Mouse (Mus musculus): Measurements from ENCODE around the gene Ttc28.

Gene Ttc28

GRCm38 (mm10) chr5:111098516-111099274, 219.1 kb downstream of the Ttc28 start:
- no peak for DNase-seq (ENCODE audit: low read depth)

- DNase-seq (ENCODE audit: low read depth), result no peak
Observed at GRCm38 (mm10) chr5:111100585-111100984, 221.0 kb downstream of the Ttc28 start.

- no peak for DNase-seq (ENCODE audit: low read depth)
Observed at GRCm38 (mm10) chr5:111101383-111101932, 221.9 kb downstream of the Ttc28 start.

- DNase-seq (ENCODE audit: low read depth), result no peak
Observed at GRCm38 (mm10) chr5:111104801-111105200, 225.2 kb downstream of the Ttc28 start.

GRCm38 (mm10) chr5:111111378-111111777, 231.8 kb downstream of the Ttc28 start:
- DNase-seq (ENCODE audit: low read depth), result no peak

GRCm38 (mm10) chr5:111113183-111113582, 233.6 kb downstream of the Ttc28 start:
- DNase-seq (ENCODE audit: low read depth), result no peak

GRCm38 (mm10) chr5:111113694-111114375, 234.2 kb downstream of the Ttc28 start:
- DNase-seq (ENCODE audit: low read depth), result no peak

- DNase-seq (ENCODE audit: low read depth), result no peak
Observed at GRCm38 (mm10) chr5:111114597-111114996, 235.0 kb downstream of the Ttc28 start.

GRCm38 (mm10) chr5:111115519-111116350, 236.1 kb downstream of the Ttc28 start:
- DNase-seq (ENCODE audit: low read depth), result no peak

GRCm38 (mm10) chr5:111119805-111120204, 240.2 kb downstream of the Ttc28 start:
- DNase-seq (ENCODE audit: low read depth), result no peak

GRCm38 (mm10) chr5:111120298-111120697, 240.7 kb downstream of the Ttc28 start:
- no peak for DNase-seq (ENCODE audit: low read depth)

GRCm38 (mm10) chr5:111120705-111121420, 241.3 kb downstream of the Ttc28 start:
- no peak for DNase-seq (ENCODE audit: low read depth)

GRCm38 (mm10) chr5:111122332-111123049, 242.9 kb downstream of the Ttc28 start:
- DNase-seq (ENCODE audit: low read depth), result no peak

- DNase-seq (ENCODE audit: low read depth), result no peak
Observed at GRCm38 (mm10) chr5:111123050-111123746, 243.6 kb downstream of the Ttc28 start.

- no peak for DNase-seq (ENCODE audit: low read depth)
Observed at GRCm38 (mm10) chr5:111124620-111125200, 245.1 kb downstream of the Ttc28 start.

GRCm38 (mm10) chr5:111125746-111126145, 246.1 kb downstream of the Ttc28 start:
- DNase-seq (ENCODE audit: low read depth), result no peak

- no peak for DNase-seq (ENCODE audit: low read depth)
Observed at GRCm38 (mm10) chr5:111127786-111128185, 248.2 kb downstream of the Ttc28 start.

- DNase-seq (ENCODE audit: low read depth), result no peak
Observed at GRCm38 (mm10) chr5:111130121-111130520, 250.5 kb downstream of the Ttc28 start.

- no peak for DNase-seq (ENCODE audit: low read depth)
Observed at GRCm38 (mm10) chr5:111131561-111131960, 252.0 kb downstream of the Ttc28 start.

- no peak for DNase-seq (ENCODE audit: low read depth)
Observed at GRCm38 (mm10) chr5:111133150-111133549, 253.5 kb downstream of the Ttc28 start.
